Mouse (Mus musculus) liver, adult (tissue): Measurements from ENCODE around the gene Cdc7.

Experiments used
- GATA4 ChIP-seq: IDR thresholded peaks from 2 replicates; pipeline ENCODE4 v1.6.1; 2014; ENCODE audit warnings: mild to moderate bottlenecking, low read length; ENCODE audit not compliant: insufficient replicate concordance

The Cdc7 gene

GRCm38 (mm10) chr5:106963584-106964512 lies at the start of gene Cdc7:
Gene Cdc7, plus strand, starts transcription at chr5:106964322.
- TF ChIP-seq GATA4, result no peak

- TF ChIP-seq GATA4, result no peak
These were observed 44.8 kb upstream of the Cdc7 start for GRCm38 (mm10) chr5:106919315-106919714.

GRCm38 (mm10) chr5:106925488-106926368 lies 38.4 kb upstream of the Cdc7 start, which contains the start of gene Hfm1:
Gene Hfm1, minus strand, starts transcription at chr5:106926321.
- TF ChIP-seq GATA4, result no peak

GRCm38 (mm10) chr5:106926369-106926686 lies 37.8 kb upstream of the Cdc7 start:
- no peak for TF ChIP-seq GATA4

- no peak for TF ChIP-seq GATA4
These were observed 36.1 kb upstream of the Cdc7 start for GRCm38 (mm10) chr5:106927996-106928395.

- TF ChIP-seq GATA4, result no peak
These were observed 17.8 kb upstream of the Cdc7 start for GRCm38 (mm10) chr5:106946342-106946741.

- no peak for TF ChIP-seq GATA4
These were observed 15.4 kb upstream of the Cdc7 start for GRCm38 (mm10) chr5:106948683-106949082.

- TF ChIP-seq GATA4, result no peak
These were observed 7.7 kb upstream of the Cdc7 start for GRCm38 (mm10) chr5:106956467-106956866.

- no peak for TF ChIP-seq GATA4
These were observed 5.1 kb upstream of the Cdc7 start for GRCm38 (mm10) chr5:106959031-106959430.

GRCm38 (mm10) chr5:106960451-106960850 lies 3.7 kb upstream of the Cdc7 start:
- TF ChIP-seq GATA4, result no peak

GRCm38 (mm10) chr5:106964513-106965014 lies 442 bp downstream of the Cdc7 start:
- TF ChIP-seq GATA4, result no peak

GRCm38 (mm10) chr5:106966443-106966842 lies 2.3 kb downstream of the Cdc7 start:
- no peak for TF ChIP-seq GATA4

GRCm38 (mm10) chr5:106967578-106967977 lies 3.5 kb downstream of the Cdc7 start:
- no peak for TF ChIP-seq GATA4

- TF ChIP-seq GATA4, result no peak
These were observed 9.8 kb downstream of the Cdc7 start for GRCm38 (mm10) chr5:106973883-106974282.

GRCm38 (mm10) chr5:106979156-106979555 lies 15.0 kb downstream of the Cdc7 start:
- TF ChIP-seq GATA4, result no peak
